Mouse (Mus musculus) retina, postnatal 1 day (tissue): Measurements from ENCODE around the gene Hpse2.
A peak's percentile ranks its signal among the peaks of the same experiment; 100 is the strongest.

Experiments used
- DNase-seq: peaks from one replicate; pipeline ENCODE4 v3.0.0-alpha.2; 2012

Gene Hpse2

GRCm38 (mm10) chr19:43155582-43155981 is 232.6 kb downstream of the Hpse2 start:
- no peak for DNase-seq

GRCm38 (mm10) chr19:43147901-43148300 is 240.3 kb downstream of the Hpse2 start:
- no peak for DNase-seq

GRCm38 (mm10) chr19:43146820-43147219 is 241.3 kb downstream of the Hpse2 start:
- no peak for DNase-seq

GRCm38 (mm10) chr19:43141646-43142045 is 246.5 kb downstream of the Hpse2 start:
- DNase-seq = no peak

GRCm38 (mm10) chr19:43109796-43110195 is 278.4 kb downstream of the Hpse2 start:
- DNase-seq = no peak

- no peak for DNase-seq
These were observed 291.2 kb downstream of the Hpse2 start for GRCm38 (mm10) chr19:43096915-43097314.

GRCm38 (mm10) chr19:43087216-43087615 is 300.9 kb downstream of the Hpse2 start:
- no peak for DNase-seq

GRCm38 (mm10) chr19:43064155-43064554 is 324.0 kb downstream of the Hpse2 start:
- no peak for DNase-seq

GRCm38 (mm10) chr19:43044506-43044905 is 343.6 kb downstream of the Hpse2 start:
- DNase-seq = peak; percentile 48

GRCm38 (mm10) chr19:43042721-43043120 is 345.4 kb downstream of the Hpse2 start:
- no peak for DNase-seq

GRCm38 (mm10) chr19:43042211-43042610 is 345.9 kb downstream of the Hpse2 start:
- no peak for DNase-seq

GRCm38 (mm10) chr19:43036381-43036780 is 351.8 kb downstream of the Hpse2 start:
- no peak for DNase-seq

- peak; percentile 58 for DNase-seq
These were observed 360.9 kb downstream of the Hpse2 start for GRCm38 (mm10) chr19:43027305-43027704.

- no peak for DNase-seq
These were observed 365.5 kb downstream of the Hpse2 start for GRCm38 (mm10) chr19:43022611-43023173.

- no peak for DNase-seq
These were observed 369.4 kb downstream of the Hpse2 start for GRCm38 (mm10) chr19:43018792-43019191.

GRCm38 (mm10) chr19:42996406-42996805 is 391.7 kb downstream of the Hpse2 start:
- DNase-seq = peak; percentile 77

GRCm38 (mm10) chr19:42988833-42989232 is 399.3 kb downstream of the Hpse2 start:
- no peak for DNase-seq

GRCm38 (mm10) chr19:42986315-42986701 is 401.8 kb downstream of the Hpse2 start:
- no peak for DNase-seq

- no peak for DNase-seq
These were observed 402.5 kb downstream of the Hpse2 start for GRCm38 (mm10) chr19:42985372-42986314.

- DNase-seq = no peak
These were observed 407.6 kb downstream of the Hpse2 start for GRCm38 (mm10) chr19:42980537-42980936.

- DNase-seq = no peak
These were observed 410.2 kb downstream of the Hpse2 start for GRCm38 (mm10) chr19:42977938-42978337.

- DNase-seq = no peak
These were observed 414.4 kb downstream of the Hpse2 start for GRCm38 (mm10) chr19:42973740-42974139.

- DNase-seq = no peak
These were observed 423.0 kb downstream of the Hpse2 start for GRCm38 (mm10) chr19:42965171-42965570.

GRCm38 (mm10) chr19:42948114-42948636 is 440.0 kb downstream of the Hpse2 start:
- DNase-seq = no peak
